Mouse (Mus musculus) forebrain, embryonic 11.5 days (tissue): ENCODE data around the gene 2210016L21Rik. TPM values are rescaled to one million over a fixed set of nuclear protein-coding genes. Genes with fewer than 3 reads are reported as not detected.
"Not testable (repeated sequence)": the region's sequence is repeated elsewhere in the genome, so short reads cannot be mapped to it uniquely, and the experiment has no call there.

Source experiments
- ATAC-seq: fragments of 200-750 bp; cut with Nextera tagmentation; replicated peaks from 2 replicates; pipeline ENCODE4 v1.8.0; 2017; ENCODE audit warnings: moderate TSS enrichment; ENCODE audit not compliant: low FRiP score
- DNase-seq: peaks from one replicate; pipeline ENCODE4 v3.0.0-alpha.2; 2017; ENCODE audit warnings: low spot score
- H3K27ac ChIP-seq: fragments of 300-500 bp; sonication (generic); 2 replicates; pipeline ENCODE4 v1.5.1; 2014; ENCODE audit warnings: low read depth, low read length
- H3K27me3 ChIP-seq: fragments of 300-500 bp; sonication (generic); 2 replicates; pipeline ENCODE4 v1.6.1; 2014; ENCODE audit warnings: mild to moderate bottlenecking, low read length, mixed read lengths; ENCODE audit not compliant: control insufficient read depth, insufficient read depth
- H3K36me3 ChIP-seq: fragments of 300-500 bp; sonication (generic); 2 replicates; pipeline ENCODE4 v1.6.1; 2014; ENCODE audit warnings: mild to moderate bottlenecking, low read length, moderate library complexity, mixed read lengths; ENCODE audit not compliant: control insufficient read depth, insufficient read depth
- H3K4me1 ChIP-seq: fragments of 300-500 bp; sonication (generic); replicated peaks from 2 replicates; pipeline ENCODE4 v1.6.1; 2014; ENCODE audit warnings: low read length, mixed read lengths; ENCODE audit not compliant: control insufficient read depth, insufficient read depth
- H3K4me2 ChIP-seq: fragments of 300-500 bp; sonication (generic); 2 replicates; pipeline ENCODE4 v1.6.1; 2014; ENCODE audit warnings: low read depth, mild to moderate bottlenecking, low read length, moderate library complexity, mixed read lengths; ENCODE audit not compliant: severe bottlenecking
- H3K4me3 ChIP-seq: fragments of 300-500 bp; sonication (generic); 2 replicates; pipeline ENCODE4 v1.5.1; 2014; ENCODE audit warnings: low read depth, low read length
- H3K9ac ChIP-seq: fragments of 300-500 bp; sonication (generic); 2 replicates; pipeline ENCODE4 v1.6.1; 2014; ENCODE audit warnings: low read length
- H3K9me3 ChIP-seq: fragments of 300-500 bp; sonication (generic); 2 replicates; pipeline ENCODE4 v1.6.1; 2016; ENCODE audit warnings: low read length, mixed read lengths; ENCODE audit not compliant: control insufficient read depth
- WGBS: fragments of 180-500 bp; shearing (Covaris S2); extraction: QIAGEN DNeasy Blood & Tissue Kit; methylation state at CpG from one replicate; pipeline ENCODE4 v1.1.7; 2014; 5-methylcytosine and 5-hydroxymethylcytosine counted together
- polyA plus RNA-seq: library from polyadenylated mRNA; unstranded; fragments of >200 nt; fragmentation: Nextera tagmentation; extraction: Ambion mirVana; gene quantifications from 2 replicates; pipeline ENCODE4 v1.2.1, GENCODE M21; 2014

2210016L21Rik gene
- polyA plus RNA-seq, 1 experiment from 2014 or later: 51.5 TPM

DNA sequence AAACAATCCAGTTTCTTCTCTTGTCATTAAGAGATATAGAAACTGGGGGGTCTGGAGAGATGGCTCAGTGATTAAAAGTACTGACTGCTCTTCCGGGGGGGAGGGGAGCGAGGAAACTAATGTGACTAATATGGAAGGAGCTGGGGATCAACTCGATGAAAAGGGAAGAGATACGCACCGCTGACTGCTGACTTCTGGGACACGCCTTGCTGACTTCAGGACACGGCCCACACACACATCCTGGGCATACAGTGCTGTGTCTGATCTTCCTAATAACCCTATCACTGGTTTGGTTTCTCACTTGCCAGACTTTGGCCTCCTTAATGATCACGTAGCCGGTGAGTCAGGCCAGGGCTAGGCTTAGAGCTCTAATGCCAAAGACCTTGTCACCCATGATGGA, 15.2 kb upstream of the 2210016L21Rik start:
- Histone ChIP-seq H3K9ac (no peak overlapping the region), H3K9me3 (no peaks in the 10 kb centered on the region), H3K36me3 (no peaks in the 10 kb centered on the region), H3K4me2 (no peak overlapping the region), H3K4me3 (no peak overlapping the region), H3K27ac (no peak overlapping the region), H3K27me3 (no peaks in the 10 kb centered on the region), H3K4me1 (no peaks in the 10 kb centered on the region)
- DNase-seq (no peak), ATAC-seq (no peak)
- 86% methylated on average over 9 of the region's 9 CpGs for WGBS

DNA sequence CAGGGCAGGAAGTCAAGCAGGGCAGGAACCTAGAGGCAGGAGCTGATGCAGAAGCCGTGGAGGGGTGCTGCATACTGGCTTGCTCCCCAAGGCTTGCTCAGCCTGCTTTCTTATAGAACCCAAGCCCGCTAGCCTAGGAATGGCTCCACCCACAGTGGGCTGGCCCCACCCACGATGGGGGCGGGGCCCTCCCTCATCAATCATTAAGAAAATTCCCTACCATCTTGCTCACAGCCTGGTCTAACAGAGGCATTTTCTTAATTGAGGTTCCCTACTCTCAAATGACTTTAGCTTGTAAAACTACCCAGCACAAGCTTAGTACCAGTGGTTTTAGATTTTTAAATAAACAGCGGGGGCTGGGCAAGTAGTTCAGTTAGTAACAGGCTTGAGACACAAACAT, 10.3 kb upstream of the 2210016L21Rik start:
- Histone ChIP-seq H3K36me3 (no peaks in the 10 kb centered on the region), H3K9me3 (no peaks in the 10 kb centered on the region), H3K4me1 (no peaks in the 10 kb centered on the region), H3K4me2 (no peak overlapping the region), H3K27ac (no peak overlapping the region), H3K4me3 (no peak overlapping the region), H3K27me3 (no peaks in the 10 kb centered on the region), H3K9ac (no peak overlapping the region)
- WGBS: 65% methylated on average over 5 of the region's 5 CpGs
- DNase-seq (no peak), ATAC-seq (no peak)

DNA sequence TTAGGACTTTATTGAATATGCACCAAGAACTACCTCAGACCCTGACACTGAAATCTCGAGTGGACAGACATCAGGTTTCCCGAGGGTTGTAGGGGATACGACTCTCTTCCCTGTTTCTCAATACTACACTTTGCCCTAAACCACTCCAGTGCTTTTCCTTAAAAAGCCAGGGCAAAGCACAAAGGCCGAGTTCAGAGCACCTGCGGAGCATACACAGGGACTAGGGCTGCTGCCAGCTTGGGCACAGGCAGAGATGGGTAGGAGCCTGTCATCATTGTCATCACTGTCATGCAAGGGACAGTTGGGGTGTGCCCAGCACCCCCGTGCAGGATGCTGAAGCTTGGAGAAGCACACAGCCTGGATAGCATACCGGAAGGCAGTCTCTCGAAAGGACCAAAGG, 8.8 kb upstream of the 2210016L21Rik start:
- H3K27ac ChIP-seq: no peak overlapping the region
- H3K36me3 ChIP-seq: no peaks in the 10 kb centered on the region
- no peaks in the 10 kb centered on the region for H3K9me3 ChIP-seq
- H3K4me3 ChIP-seq: no peak overlapping the region
- WGBS: 80% methylated on average over 8 of the region's 8 CpGs
- H3K27me3 ChIP-seq: no peaks in the 10 kb centered on the region
- DNase-seq (no peak), ATAC-seq (no peak)
- H3K9ac ChIP-seq: no peak overlapping the region
- no peaks in the 10 kb centered on the region for H3K4me1 ChIP-seq
- no peak overlapping the region for H3K4me2 ChIP-seq

DNA sequence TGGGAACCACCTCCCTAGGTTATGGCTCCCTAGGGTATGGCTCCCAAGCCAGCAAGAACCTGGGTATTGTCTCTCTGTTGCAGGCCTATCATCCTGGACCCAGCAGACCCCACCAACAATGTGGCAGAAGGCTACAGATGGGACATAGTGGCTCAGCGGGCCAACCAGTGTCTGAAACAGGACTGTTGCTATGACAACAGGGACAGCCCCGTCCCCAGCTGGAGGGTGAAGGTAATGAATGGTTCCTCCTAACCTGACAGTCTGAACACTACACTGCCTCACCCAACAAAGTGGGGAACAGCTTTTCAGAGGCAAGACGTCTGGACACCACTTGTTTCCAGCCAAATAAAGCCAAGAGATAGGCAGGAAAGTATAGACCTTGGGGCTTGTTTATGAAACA, 6.1 kb upstream of the 2210016L21Rik start:
- Histone ChIP-seq H3K4me2 (no peak overlapping the region), H3K4me3 (no peak overlapping the region), H3K4me1 (no peaks in the 10 kb centered on the region), H3K27me3 (no peaks in the 10 kb centered on the region), H3K9ac (no peak overlapping the region), H3K9me3 (no peaks in the 10 kb centered on the region), H3K36me3 (no peaks in the 10 kb centered on the region), H3K27ac (no peak overlapping the region)
- DNase-seq: no peak
- 28% methylated on average over 3 of the region's 3 CpGs for WGBS
- no peak for ATAC-seq

DNA sequence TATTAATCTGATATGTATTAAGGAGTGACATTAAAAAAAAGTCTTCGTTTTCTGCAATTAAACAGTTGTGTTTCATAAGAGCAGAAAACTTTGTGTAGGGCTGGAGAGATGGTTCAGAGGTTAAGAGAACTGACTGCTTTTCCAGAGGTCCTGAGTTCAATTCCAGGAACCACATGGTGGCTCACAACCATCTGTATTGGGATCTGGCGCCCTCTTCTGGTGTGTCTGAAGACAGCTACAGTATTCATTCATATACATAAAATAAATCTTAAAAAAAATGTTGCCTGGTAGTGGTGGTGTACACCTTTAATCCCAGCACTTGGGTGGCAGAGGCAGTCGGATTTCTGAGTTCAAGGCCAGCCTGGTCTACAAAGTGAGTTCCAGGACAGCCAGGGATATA, 820 bp upstream of the 2210016L21Rik start:
- WGBS: 65% methylated on average over 3 of the region's 3 CpGs
- not testable (repeated sequence) for ATAC-seq, H3K4me2 ChIP-seq

DNA sequence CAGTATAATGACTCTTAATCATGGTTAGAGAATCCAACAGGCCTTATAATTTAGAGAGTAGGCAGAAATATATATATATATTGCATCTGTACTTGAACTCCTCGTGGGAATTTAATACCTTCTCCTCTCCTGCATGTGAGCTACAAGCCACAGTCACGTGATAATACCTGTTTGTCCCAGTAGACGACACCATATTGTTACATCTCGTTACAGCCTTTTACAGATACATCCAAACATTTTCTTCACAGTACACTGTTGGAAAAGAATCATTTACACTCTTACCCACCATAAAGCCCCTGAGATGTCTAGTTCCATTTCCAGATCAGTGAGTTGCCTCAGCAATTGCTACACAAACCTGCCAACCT, 790 bp downstream of the 2210016L21Rik start:
- Histone ChIP-seq H3K27ac (no peak overlapping the region), H3K9me3 (no peaks in the 10 kb centered on the region), H3K9ac (peak overlapping the region; percentile 88), H3K4me2 (peak overlapping the region; percentile 78), H3K4me3 (peak overlapping the region; percentile 79), H3K27me3 (no peaks in the 10 kb centered on the region), H3K4me1 (no peaks in the 10 kb centered on the region), H3K36me3 (peaks cover 4% of the 10 kb centered on the region)
- ATAC-seq: no peak
- no peak for DNase-seq
- 42% methylated on average over 4 of the region's 4 CpGs for WGBS

More for the DNA sequence above, 820 bp upstream of the 2210016L21Rik start:
- not testable (repeated sequence) for H3K27me3 ChIP-seq, DNase-seq, H3K27ac ChIP-seq, H3K4me1 ChIP-seq, H3K4me3 ChIP-seq, H3K36me3 ChIP-seq, H3K9me3 ChIP-seq, H3K9ac ChIP-seq

GRCm38 (mm10) chr5:114945072-114945471, 3.1 kb downstream of the 2210016L21Rik start:
- no peaks in the 10 kb centered on the region for H3K9me3 ChIP-seq
- no peaks in the 10 kb centered on the region for H3K27me3 ChIP-seq
- H3K9ac ChIP-seq: no peak overlapping the region
- no peaks in the 10 kb centered on the region for H3K4me1 ChIP-seq
- H3K27ac ChIP-seq: no peak overlapping the region
- WGBS: 94% methylated on average over 10 of the region's 10 CpGs
- no peak overlapping the region for H3K4me2 ChIP-seq
- H3K36me3 ChIP-seq: peaks cover 4% of the 10 kb centered on the region
- no peak overlapping the region for H3K4me3 ChIP-seq
- DNase-seq (no peak), ATAC-seq (no peak)

- DNase-seq (no peak), ATAC-seq (no peak)
- no peak overlapping the region for H3K4me2 ChIP-seq
- peaks cover 4% of the 10 kb centered on the region for H3K36me3 ChIP-seq
- H3K9me3 ChIP-seq: no peaks in the 10 kb centered on the region
- H3K4me1 ChIP-seq: no peaks in the 10 kb centered on the region
- H3K27ac ChIP-seq: no peak overlapping the region
- no peak overlapping the region for H3K4me3 ChIP-seq
- WGBS: 87% methylated on average over 6 of the region's 6 CpGs
- H3K27me3 ChIP-seq: no peaks in the 10 kb centered on the region
- no peak overlapping the region for H3K9ac ChIP-seq
Measured at GRCm38 (mm10) chr5:114948891-114949290, 6.9 kb downstream of the 2210016L21Rik start.

DNA sequence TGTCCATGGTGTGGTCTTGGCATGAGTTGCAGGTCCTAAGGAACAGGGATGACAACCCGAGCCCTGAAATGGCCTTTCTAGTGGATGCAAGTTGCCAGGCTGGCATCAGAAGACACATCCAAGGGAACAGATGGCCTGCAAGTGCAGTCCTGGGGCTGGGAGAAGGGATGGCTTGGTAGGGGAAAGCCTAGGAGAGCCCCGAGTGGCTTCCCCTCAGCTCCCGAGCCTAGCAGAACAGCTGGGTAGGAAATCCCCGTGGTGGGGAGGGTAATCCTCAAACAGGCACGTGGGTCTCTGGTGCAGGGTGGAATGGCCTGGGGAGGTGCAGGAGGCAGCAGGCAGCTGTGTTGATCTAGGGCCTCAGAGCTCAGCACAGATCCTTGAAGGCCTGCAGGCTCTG, 7.4 kb downstream of the 2210016L21Rik start:
- Histone ChIP-seq H3K27ac (no peak overlapping the region), H3K27me3 (no peaks in the 10 kb centered on the region), H3K9ac (no peak overlapping the region), H3K4me1 (no peaks in the 10 kb centered on the region), H3K36me3 (peaks cover 4% of the 10 kb centered on the region), H3K4me3 (no peak overlapping the region), H3K9me3 (no peaks in the 10 kb centered on the region), H3K4me2 (no peak overlapping the region)
- 73% methylated on average over 5 of the region's 5 CpGs for WGBS
- DNase-seq (no peak), ATAC-seq (no peak)
